20 mouse cellular contexts compared by ENCODE assay signal in the genomic region with DNA sequence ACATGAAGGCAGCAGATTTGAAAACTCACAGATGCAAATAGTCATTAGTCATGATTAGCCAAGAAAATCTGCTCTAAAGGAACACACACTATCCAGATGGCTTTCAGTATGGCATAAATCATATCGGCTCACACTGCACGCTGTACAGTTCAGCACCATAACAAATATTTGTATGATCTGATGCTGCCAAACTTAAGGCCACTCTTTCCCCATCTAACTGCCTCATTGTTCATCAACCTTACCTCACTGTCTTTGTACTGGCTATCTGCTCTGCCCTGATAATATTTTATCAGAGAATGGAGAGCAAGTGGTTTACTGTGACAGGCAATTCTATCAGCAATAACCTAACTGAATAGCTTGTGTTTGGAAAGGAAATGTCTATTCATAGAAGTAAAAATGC.
DNase-seq lines count a peak whose midpoint lies in the region; ATAC-seq and TF ChIP-seq lines count a peak whose summit lies in the region.
"Had no signal": no experiment of that assay in that cellular context is flagged by ENCODE, and none has a peak within 500 bp of the region (broad histone marks: within the 10 kb centered on the region; RNA-seq: fewer than 3 reads in every experiment).

No protein-coding gene starts in this region.

- TF ChIP-seq EP300 in liver, postnatal 0 days (IDR thresholded peaks at IDR 0.05; ENCODE audit: low read depth) = peak; percentile 59; the same call in 1 of the 2 replicates

- H3K27me3 ChIP-seq in liver, postnatal 0 days (ENCODE audit: insufficient read depth, low read length) = no peaks in the 10 kb centered on the region
- H3K27me3 ChIP-seq: hindbrain, embryonic 13.5 days; limb, embryonic 15.5 days; megakaryocyte, embryonic 14.5 days had no signal

- H3K4me2 ChIP-seq in liver, postnatal 0 days (ENCODE audit: low read depth, low read length) = no peak overlapping the region
- H3K4me2 ChIP-seq: heart, embryonic 11.5 days; hindbrain, embryonic 13.5 days; limb, embryonic 15.5 days had no signal

- peak; percentile 42 to 74 for DNase-seq in layer of hippocampus, adult 18-20 months (ENCODE audit: low spot score in 2 of 2)
- DNase-seq in layer of hippocampus, postnatal 25 days (ENCODE audit: extremely low spot score in 1 of 2, low spot score in 1 of 2) = no peak
- DNase-seq in brain, embryonic 14.5 days (ENCODE audit: low read depth) = peak; percentile 63
- peak; percentile 45 for DNase-seq in layer of hippocampus, adult 9-11 months
- DNase-seq in liver, postnatal 0 days = no peak
- DNase-seq in heart, adult 8-10 months (ENCODE audit: low spot score) = no peak
- DNase-seq in cerebellum, adult 9-10 months = no peak
- no peak for DNase-seq in spleen, adult 12 weeks (ENCODE audit: low spot score)
- DNase-seq: cerebellum, adult 11 months; kidney, adult 2 months; kidney, postnatal 10 days; lung, postnatal 10 days; right cerebral cortex, postnatal 25 days; thymus, postnatal 25 days had no signal

- H3K36me3 ChIP-seq in liver, postnatal 0 days (replicated peaks; ENCODE audit: insufficient read depth, low read length) = no peaks in the 10 kb centered on the region
- H3K36me3 ChIP-seq: hindbrain, embryonic 13.5 days; limb, embryonic 15.5 days had no signal

- H3K9me3 ChIP-seq in liver, postnatal 0 days (ENCODE audit: low read length) = no peaks in the 10 kb centered on the region
- H3K9me3 ChIP-seq: hindbrain, embryonic 13.5 days; limb, embryonic 15.5 days; megakaryocyte, embryonic 14.5 days had no signal

- no peak overlapping the region for H3K4me3 ChIP-seq in liver, postnatal 0 days (ENCODE audit: low read depth, low read length)
- H3K4me3 ChIP-seq: hindbrain, embryonic 13.5 days; limb, embryonic 15.5 days; megakaryocyte, embryonic 14.5 days had no signal

- no peak overlapping the region for H3K27ac ChIP-seq in liver, postnatal 0 days (ENCODE audit: low read depth)
- H3K27ac ChIP-seq: hindbrain, embryonic 13.5 days; limb, embryonic 15.5 days had no signal

- no peak; the same call in 1 of the 2 replicates for ATAC-seq in liver, postnatal 0 days
- ATAC-seq: inflammation-experienced regulatory T-cells, adult 6 months; midbrain, embryonic 16.5 days had no signal

- WGBS in liver, postnatal 0 days (ENCODE audit: insufficient replicate concordance) = 66% methylated on average over 2 of the region's 2 CpGs

- no peak overlapping the region for H3K9ac ChIP-seq in liver, postnatal 0 days (replicated peaks)
- H3K9ac ChIP-seq: hindbrain, embryonic 13.5 days; limb, embryonic 15.5 days had no signal

- TF ChIP-seq CTCF in brain, embryonic 14.5 days (IDR thresholded peaks at IDR 0.05; ENCODE audit: borderline replicate concordance, extremely low read depth, insufficient read depth, insufficient read length) = no peak
- no peak for TF ChIP-seq CTCF in liver, postnatal 0 days (IDR thresholded peaks at IDR 0.05; ENCODE audit: low read depth)

- H3K4me1 ChIP-seq in liver, postnatal 0 days (ENCODE audit: insufficient read depth) = no peaks in the 10 kb centered on the region
- H3K4me1 ChIP-seq: hindbrain, embryonic 13.5 days; limb, embryonic 15.5 days; megakaryocyte, embryonic 14.5 days had no signal

- TF ChIP-seq POLR2A in brain, embryonic 14.5 days (IDR thresholded peaks at IDR 0.05; ENCODE audit: borderline replicate concordance, extremely low read depth, insufficient read depth, insufficient read length, poor library complexity, severe bottlenecking) = no peak

Comparison
In these comparisons a context has a peak if more than half of its experiments do, and no peak if none do; other contexts are left out.
1. DNase-seq: peak in layer of hippocampus, adult 18-20 months (2 of 2), brain, embryonic 14.5 days (single experiment) and layer of hippocampus, adult 9-11 months (single experiment); none in layer of hippocampus, postnatal 25 days (0 of 2), liver, postnatal 0 days (single experiment), heart, adult 8-10 months (single experiment), cerebellum, adult 9-10 months (single experiment) and spleen, adult 12 weeks (single experiment).